Mouse (Mus musculus) forebrain, embryonic 16.5 days (tissue): ENCODE data around the gene Mthfsd. TPM values are rescaled to one million over a fixed set of nuclear protein-coding genes. Genes with fewer than 3 reads are reported as not detected.
A peak's percentile ranks its signal among the peaks of the same experiment; 100 is the strongest.

ENCODE experiments used
- ATAC-seq: fragments of 200-750 bp; cut with Nextera tagmentation; 2 replicates; pipeline ENCODE4 v1.8.0; 2017; ENCODE audit warnings: mild to moderate bottlenecking, moderate library complexity
- H3K27ac ChIP-seq: fragments of 300-500 bp; sonication (generic); 2 replicates; pipeline ENCODE4 v1.5.1; 2014; ENCODE audit warnings: low read length, control low read depth
- H3K27me3 ChIP-seq: fragments of 300-500 bp; sonication (generic); replicated peaks from 2 replicates; pipeline ENCODE4 v1.6.1; 2014; ENCODE audit warnings: low read length; ENCODE audit not compliant: control insufficient read depth, insufficient read depth
- H3K36me3 ChIP-seq: fragments of 300-500 bp; sonication (generic); 2 replicates; pipeline ENCODE4 v1.6.1; 2014; ENCODE audit not compliant: control insufficient read depth, insufficient read depth
- H3K4me1 ChIP-seq: fragments of 300-500 bp; sonication (generic); replicated peaks from 2 replicates; pipeline ENCODE4 v1.6.1; 2014; ENCODE audit warnings: low read length; ENCODE audit not compliant: control insufficient read depth, insufficient read depth
- H3K4me2 ChIP-seq: fragments of 300-500 bp; sonication (generic); 2 replicates; pipeline ENCODE4 v1.6.1; 2014; ENCODE audit warnings: mild to moderate bottlenecking, low read length, control low read depth
- H3K4me3 ChIP-seq: fragments of 300-500 bp; sonication (generic); replicated peaks from 2 replicates; pipeline ENCODE4 v1.5.1; 2014; ENCODE audit warnings: mild to moderate bottlenecking, low read length, control low read depth
- H3K9ac ChIP-seq: fragments of 300-500 bp; sonication (generic); replicated peaks from 2 replicates; pipeline ENCODE4 v1.6.1; 2014; ENCODE audit warnings: low read depth, low read length, control low read depth
- H3K9me3 ChIP-seq: fragments of 300-500 bp; sonication (generic); 2 replicates; pipeline ENCODE4 v1.6.1; 2016; ENCODE audit warnings: low read length; ENCODE audit not compliant: control insufficient read depth
- whole genome bisulfite sequencing: fragments of 180-500 bp; shearing (Covaris S2); extraction: QIAGEN DNeasy Blood & Tissue Kit; methylation state at CpG from one replicate; pipeline ENCODE4 v1.1.7; 2014; 5-methylcytosine and 5-hydroxymethylcytosine counted together
- polyA plus RNA-seq: library from polyadenylated mRNA; unstranded; fragments of >200 nt; fragmentation: Nextera tagmentation; extraction: Ambion mirVana; gene quantifications from 2 replicates; pipeline ENCODE4 v1.2.1, GENCODE M21; 2015

Gene Mthfsd
- polyA plus RNA-seq, 1 experiment from 2014 or later, result 60.0 TPM

DNA sequence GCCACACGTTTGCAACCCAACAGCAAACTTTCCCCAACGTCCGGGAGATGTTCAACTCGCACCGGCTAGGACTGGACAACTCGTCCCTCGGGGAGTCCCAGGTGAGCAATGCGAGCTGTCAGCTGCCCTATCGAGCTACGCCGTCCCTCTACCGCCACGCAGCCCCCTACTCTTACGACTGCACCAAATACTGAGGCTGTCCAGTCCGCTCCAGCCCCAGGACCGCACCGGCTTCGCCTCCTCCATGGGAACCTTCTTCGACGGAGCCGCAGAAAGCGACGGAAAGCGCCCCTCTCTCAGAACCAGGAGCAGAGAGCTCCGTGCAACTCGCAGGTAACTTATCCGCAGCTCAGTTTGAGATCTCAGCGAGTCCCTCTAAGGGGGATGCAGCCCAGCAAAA lies 9.7 kb upstream of the Mthfsd start:
- no peaks in the 10 kb centered on the region for H3K36me3 ChIP-seq
- H3K4me2 ChIP-seq, result no peak overlapping the region
- no peak for ATAC-seq
- H3K27ac ChIP-seq, result no peak overlapping the region
- peaks cover 13% of the 10 kb centered on the region for H3K4me1 ChIP-seq
- peaks cover 90% of the 10 kb centered on the region for H3K27me3 ChIP-seq
- H3K9me3 ChIP-seq, result peaks cover 3% of the 10 kb centered on the region; the same call in 1 of the 2 replicates
- H3K9ac ChIP-seq, result no peak overlapping the region
- WGBS, result under 1% methylated on average over 28 of the region's 28 CpGs
- peak overlapping the region; percentile 35 for H3K4me3 ChIP-seq

DNA sequence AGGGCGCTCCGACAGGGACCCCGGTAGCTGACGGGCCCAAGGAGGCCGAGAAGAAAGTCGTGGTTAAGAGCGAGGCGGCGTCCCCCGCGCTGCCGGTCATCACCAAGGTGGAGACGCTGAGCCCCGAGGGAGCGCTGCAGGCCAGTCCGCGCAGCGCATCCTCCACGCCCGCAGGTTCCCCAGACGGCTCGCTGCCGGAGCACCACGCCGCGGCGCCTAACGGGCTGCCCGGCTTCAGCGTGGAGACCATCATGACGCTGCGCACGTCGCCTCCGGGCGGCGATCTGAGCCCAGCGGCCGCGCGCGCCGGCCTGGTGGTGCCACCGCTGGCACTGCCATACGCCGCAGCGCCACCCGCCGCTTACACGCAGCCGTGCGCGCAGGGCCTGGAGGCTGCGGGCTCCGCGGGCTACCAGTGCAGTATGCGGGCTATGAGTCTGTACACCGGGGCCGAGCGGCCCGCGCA lies 9.0 kb upstream of the Mthfsd start:
- H3K27me3 ChIP-seq, result peaks cover 90% of the 10 kb centered on the region
- no peak overlapping the region for H3K27ac ChIP-seq
- H3K4me2 ChIP-seq, result 0 out of 2 replicates have a peak overlapping the region, but pooled peaks have one; percentile 12
- ATAC-seq, result no peak; the same call in 1 of the 2 replicates
- no peak overlapping the region for H3K9ac ChIP-seq
- H3K4me1 ChIP-seq, result peaks cover 13% of the 10 kb centered on the region
- under 1% methylated on average over 58 of the region's 62 CpGs for WGBS
- H3K9me3 ChIP-seq, result peaks cover 3% of the 10 kb centered on the region; the same call in 1 of the 2 replicates
- H3K4me3 ChIP-seq, result peak overlapping the region; percentile 35
- H3K36me3 ChIP-seq, result no peaks in the 10 kb centered on the region

DNA sequence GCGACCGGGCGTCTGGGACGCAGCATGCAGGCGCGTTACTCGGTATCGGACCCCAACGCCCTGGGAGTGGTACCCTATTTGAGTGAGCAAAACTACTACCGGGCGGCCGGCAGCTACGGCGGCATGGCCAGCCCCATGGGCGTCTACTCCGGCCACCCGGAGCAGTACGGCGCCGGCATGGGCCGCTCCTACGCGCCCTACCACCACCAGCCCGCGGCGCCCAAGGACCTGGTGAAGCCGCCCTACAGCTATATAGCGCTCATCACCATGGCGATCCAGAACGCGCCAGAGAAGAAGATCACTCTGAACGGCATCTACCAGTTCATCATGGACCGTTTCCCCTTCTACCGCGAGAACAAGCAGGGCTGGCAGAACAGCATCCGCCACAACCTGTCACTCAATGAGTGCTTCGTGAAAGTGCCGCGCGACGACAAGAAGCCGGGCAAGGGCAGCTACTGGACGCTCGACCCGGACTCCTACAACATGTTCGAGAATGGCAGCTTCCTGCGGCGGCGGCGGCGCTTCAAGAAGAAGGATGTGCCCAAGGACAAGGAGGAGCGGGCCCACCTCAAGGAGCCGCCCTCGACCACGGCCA lies 8.5 kb upstream of the Mthfsd start:
- Histone ChIP-seq H3K27ac (no peak overlapping the region), H3K9ac (no peak overlapping the region; the same call in 1 of the 2 replicates), H3K36me3 (no peaks in the 10 kb centered on the region), H3K4me1 (peaks cover 13% of the 10 kb centered on the region), H3K9me3 (peaks cover 3% of the 10 kb centered on the region; the same call in 1 of the 2 replicates), H3K4me2 (peak overlapping the region; percentile 42), H3K27me3 (peaks cover 88% of the 10 kb centered on the region), H3K4me3 (peak overlapping the region; percentile 35)
- 0 out of 2 replicates have a peak, but pooled peaks have one; percentile 27 for ATAC-seq
- WGBS, result under 1% methylated on average over 55 of the region's 55 CpGs

GRCm38 (mm10) chr8:121115948-121116347 lies 7.8 kb upstream of the Mthfsd start, which contains the start of gene Foxc2:
Gene Foxc2 (plus strand): TSS chr8:121116171.
- H3K4me1 ChIP-seq, result peaks cover 13% of the 10 kb centered on the region
- H3K27me3 ChIP-seq, result peaks cover 84% of the 10 kb centered on the region
- peaks cover 3% of the 10 kb centered on the region; the same call in 1 of the 2 replicates for H3K9me3 ChIP-seq
- H3K4me2 ChIP-seq, result peak within 1 kb of the TSS; percentile 42
- no peak within 1 kb of the TSS for H3K27ac ChIP-seq
- ATAC-seq, result no peak
- under 1% methylated on average over 25 of the region's 25 CpGs for whole genome bisulfite sequencing
- no peaks in the 10 kb centered on the region for H3K36me3 ChIP-seq
- no peak within 1 kb of the TSS; the same call in 1 of the 2 replicates for H3K9ac ChIP-seq
- H3K4me3 ChIP-seq, result peak within 1 kb of the TSS; percentile 35

- Histone ChIP-seq H3K4me2 (no peak overlapping the region), H3K9me3 (peaks cover 3% of the 10 kb centered on the region; the same call in 1 of the 2 replicates), H3K4me1 (peaks cover 13% of the 10 kb centered on the region), H3K27ac (no peak overlapping the region), H3K4me3 (no peak overlapping the region), H3K36me3 (no peaks in the 10 kb centered on the region), H3K27me3 (peaks cover 78% of the 10 kb centered on the region), H3K9ac (no peak overlapping the region)
- WGBS, result under 1% methylated on average over 25 of the region's 25 CpGs
- ATAC-seq, result no peak
These were observed 6.9 kb upstream of the Mthfsd start for GRCm38 (mm10) chr8:121115136-121115535.

DNA sequence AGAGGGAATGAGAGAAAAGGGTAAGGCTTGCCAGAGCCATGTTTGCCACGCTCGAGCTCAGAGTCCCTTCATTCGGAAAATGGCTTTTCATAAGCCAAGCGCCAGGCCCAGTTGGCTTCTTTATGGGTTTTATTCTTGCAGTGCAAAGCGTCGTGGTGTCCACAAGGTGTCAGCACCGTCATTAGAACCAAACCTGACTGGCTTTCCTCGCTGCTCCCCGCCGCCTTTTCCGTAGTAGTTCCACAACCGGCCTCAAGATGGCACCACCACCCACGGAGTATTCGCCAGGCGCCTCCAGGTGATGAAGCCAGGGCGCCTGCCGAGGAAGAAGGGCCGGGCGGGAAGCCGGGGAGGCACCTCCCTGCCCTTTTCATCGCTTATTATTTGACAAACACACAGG lies 5.1 kb upstream of the Mthfsd start:
- Histone ChIP-seq H3K27ac (no peak overlapping the region), H3K9me3 (peaks cover 3% of the 10 kb centered on the region; the same call in 1 of the 2 replicates), H3K4me3 (no peak overlapping the region), H3K4me2 (no peak overlapping the region), H3K9ac (no peak overlapping the region), H3K36me3 (no peaks in the 10 kb centered on the region), H3K27me3 (peaks cover 63% of the 10 kb centered on the region), H3K4me1 (peaks cover 15% of the 10 kb centered on the region)
- peak; percentile 56 for ATAC-seq
- under 1% methylated on average over 21 of the region's 21 CpGs for WGBS

DNA sequence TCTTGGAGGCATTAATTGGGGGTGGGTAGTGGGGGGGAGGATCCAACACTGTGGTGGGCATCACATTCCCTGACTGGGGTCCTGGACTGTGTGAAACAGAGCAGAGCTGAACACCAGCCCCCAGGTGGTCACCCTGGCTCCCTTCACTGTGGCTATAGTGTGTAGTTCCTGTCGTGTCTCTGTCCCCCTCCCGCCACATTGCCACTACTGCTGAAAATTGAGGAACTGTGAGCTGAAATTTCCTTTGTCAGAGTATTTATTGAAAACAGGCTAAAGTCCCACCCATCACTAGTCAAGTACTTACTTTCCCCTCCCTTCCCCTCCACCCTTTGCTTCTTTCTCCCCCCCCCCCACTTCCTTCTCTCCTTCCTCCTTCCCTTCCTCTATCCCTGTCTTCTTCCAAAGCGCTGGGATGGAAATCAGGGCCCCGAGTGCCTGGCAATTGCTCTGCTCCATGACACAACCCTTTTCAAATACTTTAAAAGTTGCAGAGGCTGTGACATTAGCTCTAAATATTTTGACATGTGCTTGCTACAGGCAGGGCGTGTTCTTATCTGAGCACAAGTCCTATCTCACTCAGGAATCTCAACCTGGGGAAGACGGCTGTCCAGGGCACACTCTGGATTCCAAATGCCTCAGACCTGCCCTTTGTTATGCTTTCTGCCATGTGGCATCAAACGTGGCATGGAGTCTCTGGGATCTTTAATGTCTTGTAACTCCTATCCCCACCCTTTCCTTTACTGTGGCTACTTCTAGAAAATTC lies 3.1 kb upstream of the Mthfsd start:
- no peak overlapping the region for H3K9ac ChIP-seq
- H3K4me2 ChIP-seq, result no peak overlapping the region
- H3K4me1 ChIP-seq, result peaks cover 13% of the 10 kb centered on the region
- no peak overlapping the region for H3K27ac ChIP-seq
- H3K4me3 ChIP-seq, result no peak overlapping the region
- peaks cover 44% of the 10 kb centered on the region for H3K27me3 ChIP-seq
- no peak for ATAC-seq
- H3K36me3 ChIP-seq, result no peaks in the 10 kb centered on the region
- no peaks in the 10 kb centered on the region for H3K9me3 ChIP-seq
- WGBS, result 48% methylated on average over 7 of the region's 7 CpGs

GRCm38 (mm10) chr8:121108657-121109056 lies 465 bp upstream of the Mthfsd start:
- peaks cover 5% of the 10 kb centered on the region; the same call in 1 of the 2 replicates for H3K36me3 ChIP-seq
- ATAC-seq, result no peak
- no peaks in the 10 kb centered on the region for H3K9me3 ChIP-seq
- no peak overlapping the region for H3K27ac ChIP-seq
- peak overlapping the region; percentile 57 for H3K9ac ChIP-seq
- H3K4me3 ChIP-seq, result peak overlapping the region; percentile 69
- H3K4me1 ChIP-seq, result peaks cover 10% of the 10 kb centered on the region
- H3K27me3 ChIP-seq, result peaks cover 20% of the 10 kb centered on the region
- peak overlapping the region; percentile 75 for H3K4me2 ChIP-seq
- WGBS, result 14% methylated on average over 5 of the region's 5 CpGs
